Mouse (Mus musculus) thymus, adult 2 months (tissue): ENCODE results near the gene Lrrc8e.

Source experiments
- CTCF ChIP-seq: fragments of 200-500 bp; IDR thresholded peaks from 2 replicates; pipeline ENCODE4 v1.5.1; 2012; ENCODE audit warnings: mild to moderate bottlenecking, control low read depth, low read length, moderate library complexity, borderline replicate concordance; ENCODE audit not compliant: control insufficient read depth, poor library complexity, insufficient read depth; ENCODE audit errors: extremely low read depth
- POLR2A ChIP-seq: fragments of 200-500 bp; IDR thresholded peaks from 2 replicates; pipeline ENCODE4 v1.6.1; 2012; ENCODE audit warnings: mild to moderate bottlenecking, low read length, control low read depth, moderate library complexity; ENCODE audit not compliant: control insufficient read depth, poor library complexity, insufficient read depth; ENCODE audit errors: extremely low read depth

GRCm38 (mm10) chr8:4192807-4193587 is 33.6 kb upstream of the Lrrc8e start:
- peak; percentile 94 for TF ChIP-seq CTCF
- TF ChIP-seq POLR2A = no peak
